Mouse (Mus musculus) embryonic fibroblast, embryonic 13.5 days (primary cell): ENCODE data around the gene Sgtb. TPM values are rescaled to one million over a fixed set of nuclear protein-coding genes. Genes with fewer than 3 reads are reported as not detected.

Experiments used
- H3K27ac ChIP-seq: 2 replicates; pipeline ENCODE4 v1.5.1; 2012; ENCODE audit warnings: low read length, control low read depth, inconsistent platforms; ENCODE audit not compliant: insufficient read depth
- H3K4me1 ChIP-seq: 2 replicates; pipeline ENCODE4 v1.6.1; 2011; ENCODE audit warnings: low read length; ENCODE audit not compliant: control insufficient read depth, insufficient read depth
- H3K4me3 ChIP-seq: 2 replicates; pipeline ENCODE4 v1.5.1; 2011; ENCODE audit warnings: mild to moderate bottlenecking, control low read depth, low read length; ENCODE audit not compliant: insufficient read depth
- CTCF ChIP-seq: IDR thresholded peaks from 2 replicates; pipeline ENCODE4 v1.5.1; 2011; ENCODE audit warnings: mild to moderate bottlenecking, control low read depth, low read length, moderate library complexity, borderline replicate concordance; ENCODE audit not compliant: insufficient read depth
- POLR2A ChIP-seq: IDR thresholded peaks from 2 replicates; pipeline ENCODE4 v1.6.1; 2011; ENCODE audit warnings: low read depth, mild to moderate bottlenecking, control low read depth, low read length, moderate library complexity
- polyA plus RNA-seq: library from polyadenylated mRNA; stranded (reverse); fragments of >200 nt; gene quantifications from 2 replicates; pipeline ENCODE4 v1.2.4, GENCODE M21; 2011; ENCODE audit warnings: low read depth; ENCODE audit not compliant: missing spikeins, insufficient read length

Sgtb gene
- polyA plus RNA-seq = 6.8 and 7.2 TPM in 2 replicates

DNA sequence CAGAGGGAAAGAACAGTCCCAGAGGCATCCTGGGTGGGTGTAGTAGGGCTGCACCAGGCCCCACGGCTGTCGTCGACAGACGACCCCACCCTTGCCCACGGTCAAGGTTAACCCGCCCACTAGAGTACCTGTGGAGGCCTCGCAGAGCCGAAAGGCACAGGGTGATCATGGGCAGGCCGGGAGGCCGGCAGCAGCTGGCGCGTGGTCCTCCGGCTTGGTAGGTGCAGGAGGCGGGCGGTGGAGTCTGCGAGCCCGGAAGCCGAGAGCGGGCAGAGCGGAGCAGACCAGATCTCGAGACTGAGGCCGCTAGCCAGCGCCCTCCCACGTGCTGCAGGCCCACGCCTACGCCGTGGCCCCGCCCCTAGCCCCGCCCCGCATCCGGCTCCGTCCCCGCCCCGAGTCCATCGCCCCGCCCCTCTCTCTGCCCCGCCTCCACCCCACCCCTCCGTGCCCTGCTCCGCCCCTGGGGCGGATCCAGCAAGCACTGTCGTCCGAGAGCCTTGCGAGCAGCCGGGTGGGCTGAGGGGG is at the start of gene Sgtb, which contains the start of gene Nln:
Sgtb (plus strand) TSS at position 454 of the 528 bp plus-strand sequence.
Nln (minus strand) TSS at position 327 of the 528 bp plus-strand sequence.
- peak within 1 kb of the TSS; percentile 10; the same call in 1 of the 2 replicates for H3K27ac ChIP-seq
- TF ChIP-seq POLR2A (peak; percentile 81), CTCF (no peak)
- peak within 1 kb of the TSS; percentile 94 for H3K4me3 ChIP-seq
- H3K4me1 ChIP-seq = peaks cover 5% of the 10 kb centered on the region; the same call in 1 of the 2 replicates

DNA sequence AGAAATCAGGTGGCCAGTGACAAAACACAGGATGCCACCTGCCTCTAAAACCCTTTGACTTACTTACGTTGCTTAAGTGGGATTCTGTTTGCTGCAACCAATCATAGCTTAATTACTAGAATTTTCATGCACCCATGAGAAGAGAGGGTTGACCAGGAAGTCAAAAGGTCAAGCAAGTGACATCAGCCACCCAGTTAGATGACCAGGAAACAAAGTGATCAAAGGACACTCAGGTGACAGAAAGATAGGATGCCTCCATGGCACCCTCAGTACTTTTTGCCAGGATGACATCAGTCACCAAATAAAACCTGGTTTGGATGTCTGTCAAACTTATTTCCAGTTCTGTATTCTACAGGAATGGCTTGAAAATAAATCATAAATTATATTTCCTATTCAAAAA is 49.3 kb upstream of the Sgtb start:
- TF ChIP-seq CTCF (no peak), POLR2A (no peak)
- Histone ChIP-seq H3K27ac (no peak overlapping the region), H3K4me3 (no peak overlapping the region), H3K4me1 (peaks cover 10% of the 10 kb centered on the region; the same call in 1 of the 2 replicates)

DNA sequence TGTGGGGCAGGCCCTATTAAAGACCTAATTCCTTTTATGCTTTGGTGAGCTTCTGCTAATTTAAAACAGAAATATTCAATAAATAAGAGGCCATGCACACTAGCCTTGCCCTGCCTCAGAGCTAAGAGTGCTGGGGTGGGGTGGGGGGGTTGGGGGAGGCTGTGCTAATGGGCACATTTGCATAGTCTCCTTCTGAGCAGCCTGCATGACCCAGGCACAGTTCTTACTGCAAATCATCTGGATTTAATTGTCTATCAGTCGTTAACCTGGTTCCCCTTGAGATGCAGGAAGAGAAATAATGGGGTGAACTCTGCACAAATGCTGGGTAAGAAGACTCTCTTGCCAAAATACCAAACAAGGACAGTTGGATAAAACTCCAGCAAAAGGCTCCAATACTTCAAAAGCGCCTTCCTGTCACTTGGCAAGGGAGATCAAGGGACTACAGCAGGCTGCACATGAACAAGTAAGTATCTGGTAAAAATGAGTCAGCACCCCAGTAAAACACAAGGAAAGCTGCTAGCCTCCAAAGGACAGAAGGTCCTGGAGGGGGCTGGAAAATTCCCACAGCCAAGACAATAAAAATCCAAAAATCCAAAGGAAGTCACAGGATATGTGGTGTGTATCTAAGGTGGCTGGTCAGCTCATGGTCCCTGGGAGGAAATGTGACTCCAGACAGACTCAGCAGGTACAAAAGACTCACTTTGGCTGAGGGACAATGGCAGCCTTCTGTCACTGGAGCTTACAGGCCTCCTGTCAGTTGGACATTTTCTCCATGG is 47.4 kb upstream of the Sgtb start:
- TF ChIP-seq POLR2A (no peak), CTCF (no peak)
- Histone ChIP-seq H3K4me1 (peaks cover 14% of the 10 kb centered on the region), H3K27ac (peak overlapping the region; percentile 61), H3K4me3 (no peak overlapping the region)

DNA sequence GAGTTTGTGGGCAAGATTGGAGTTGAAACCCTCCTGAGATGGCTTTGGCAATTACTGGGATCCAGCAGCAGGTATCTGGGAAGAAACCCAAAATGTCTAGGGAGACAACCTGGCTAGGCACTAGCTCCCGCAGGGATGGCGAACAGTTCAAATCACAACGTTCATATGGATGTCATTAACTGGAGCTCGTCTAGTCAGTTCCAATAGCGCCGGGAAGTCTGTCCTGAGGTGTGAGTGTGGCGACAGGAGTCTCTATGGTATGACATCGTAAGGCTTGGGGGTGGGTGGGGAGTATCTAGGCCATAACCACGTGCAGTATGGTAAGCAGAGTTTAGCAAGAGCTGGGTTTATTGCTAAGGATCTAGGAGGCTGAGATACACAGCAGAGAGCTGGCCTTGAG is 46.5 kb upstream of the Sgtb start:
- no peak for TF ChIP-seq POLR2A
- no peak for TF ChIP-seq CTCF
- Histone ChIP-seq H3K4me3 (no peak overlapping the region), H3K27ac (peak overlapping the region; percentile 41), H3K4me1 (peaks cover 14% of the 10 kb centered on the region)

DNA sequence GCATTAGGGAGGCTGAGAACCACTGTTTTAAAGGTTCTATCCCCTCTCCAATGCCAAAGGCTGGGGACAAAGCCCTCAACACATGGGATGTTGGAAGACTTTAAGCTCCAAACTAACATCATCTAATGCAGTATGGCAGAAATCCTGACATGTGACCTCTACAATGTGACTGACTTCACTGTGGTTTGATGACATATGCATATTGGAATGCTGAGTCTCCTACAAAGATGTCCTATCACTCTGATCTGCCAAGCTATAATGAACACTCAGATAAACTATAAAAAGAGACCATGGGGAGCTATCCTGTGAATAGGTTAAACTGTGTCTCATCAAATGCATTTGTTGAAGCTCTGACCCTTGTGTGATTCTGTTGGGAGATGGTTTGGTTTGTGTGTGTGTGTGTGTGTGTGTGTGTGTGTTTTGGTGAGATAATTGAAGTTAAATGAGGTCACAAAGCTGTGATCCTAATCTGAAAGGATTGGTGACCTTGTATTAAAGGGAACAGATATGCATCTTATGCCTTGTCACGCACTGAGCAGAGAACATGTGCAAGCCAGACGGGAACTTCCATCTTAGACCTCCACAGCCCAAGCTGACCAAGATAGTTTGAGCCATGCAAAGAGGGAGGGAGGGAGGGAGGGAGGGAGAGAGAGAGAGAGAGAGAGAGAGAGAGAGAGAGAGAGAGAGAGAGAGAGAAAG is 43.7 kb upstream of the Sgtb start:
- peak overlapping the region; percentile 70 for H3K27ac ChIP-seq
- no peak overlapping the region for H3K4me3 ChIP-seq
- no peak for TF ChIP-seq POLR2A
- no peak for TF ChIP-seq CTCF
- H3K4me1 ChIP-seq = peaks cover 14% of the 10 kb centered on the region

DNA sequence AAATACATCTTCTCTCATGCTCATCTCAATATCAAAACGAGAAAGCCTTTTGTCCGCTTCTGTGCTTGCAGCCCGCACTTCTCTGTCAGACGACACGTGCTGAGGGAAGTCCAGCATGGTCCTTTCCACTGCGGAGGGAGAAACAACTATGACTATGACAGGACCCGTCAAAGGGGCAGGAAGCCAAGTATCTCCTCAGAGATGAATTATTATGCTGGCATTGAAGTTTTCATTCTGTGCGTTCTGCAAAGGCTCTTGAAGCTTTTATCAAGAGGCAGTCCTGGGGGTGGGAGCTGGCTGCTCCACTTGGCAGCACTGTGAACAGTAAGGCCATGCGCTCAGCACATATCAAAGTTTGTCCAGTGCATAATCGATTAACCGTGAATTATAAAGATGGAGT is 40.3 kb upstream of the Sgtb start:
- TF ChIP-seq POLR2A = no peak
- no peak for TF ChIP-seq CTCF
- Histone ChIP-seq H3K4me3 (no peak overlapping the region), H3K27ac (no peak overlapping the region), H3K4me1 (peaks cover 5% of the 10 kb centered on the region)

DNA sequence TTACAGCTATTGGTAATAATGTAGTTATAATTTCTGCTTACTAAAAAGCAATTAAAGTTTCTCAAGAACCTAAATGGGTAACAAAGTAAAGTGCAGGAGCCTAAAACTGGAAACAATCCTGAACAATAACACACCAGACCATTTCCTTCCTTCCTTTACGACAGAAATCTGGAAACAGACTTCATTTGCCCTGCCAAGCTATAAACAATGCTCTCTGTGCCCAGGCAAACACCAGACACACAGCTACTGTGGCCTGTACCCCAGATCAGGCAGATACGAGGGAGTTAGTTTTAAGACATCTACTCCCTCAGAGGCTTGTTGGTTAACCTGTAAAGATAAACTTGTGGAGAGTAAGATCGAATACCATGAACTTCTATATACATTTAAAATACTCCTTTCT is 38.8 kb upstream of the Sgtb start:
- Histone ChIP-seq H3K4me3 (no peak overlapping the region), H3K27ac (no peak overlapping the region), H3K4me1 (peaks cover 7% of the 10 kb centered on the region)
- TF ChIP-seq CTCF (no peak), POLR2A (no peak)

DNA sequence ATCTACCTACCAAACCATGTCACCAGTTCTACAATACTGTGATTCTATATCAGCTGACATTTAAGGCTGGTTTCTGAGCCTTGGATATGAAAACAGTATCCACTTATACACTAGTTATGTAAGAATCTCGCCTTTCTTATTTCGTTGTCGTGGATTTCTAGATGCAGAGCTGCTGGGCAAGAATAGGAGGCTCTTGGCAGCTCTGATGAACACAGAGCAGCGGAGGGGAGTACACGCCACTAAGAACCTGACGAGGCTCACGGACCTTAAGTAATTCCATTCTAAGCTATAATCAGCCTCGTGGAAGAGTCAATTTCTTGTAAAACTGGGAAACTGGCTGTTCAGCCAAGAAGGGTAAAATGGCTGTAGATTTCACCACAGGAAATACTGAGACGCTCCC is 37.2 kb upstream of the Sgtb start:
- TF ChIP-seq CTCF (no peak), POLR2A (no peak)
- Histone ChIP-seq H3K4me3 (no peak overlapping the region), H3K4me1 (peaks cover 4% of the 10 kb centered on the region; the same call in 1 of the 2 replicates), H3K27ac (no peak overlapping the region)

DNA sequence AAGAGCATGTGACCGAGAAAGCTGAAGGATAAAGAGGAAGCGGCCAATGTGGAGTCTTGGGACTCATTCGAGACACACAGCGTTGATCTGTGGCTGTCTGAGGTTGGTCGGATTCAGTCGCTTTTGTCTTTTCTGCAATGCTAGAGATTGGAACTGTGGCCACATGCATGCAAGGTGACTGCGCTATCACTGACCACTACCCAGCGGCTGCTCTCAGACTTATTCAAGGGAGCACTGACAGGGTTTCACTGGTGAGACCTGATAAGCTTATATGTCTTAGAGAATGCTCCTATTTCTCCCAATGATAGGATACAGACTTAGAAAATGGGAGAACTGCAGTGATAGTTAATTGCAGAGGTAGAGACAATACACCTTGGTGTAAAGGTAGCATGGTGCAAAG is 35.3 kb upstream of the Sgtb start:
- H3K27ac ChIP-seq = no peak overlapping the region
- no peak for TF ChIP-seq CTCF
- TF ChIP-seq POLR2A = no peak

More for the DNA sequence above, 35.3 kb upstream of the Sgtb start:
- Histone ChIP-seq H3K4me3 (no peak overlapping the region), H3K4me1 (peaks cover 4% of the 10 kb centered on the region; the same call in 1 of the 2 replicates)
